Mouse (Mus musculus) heart, adult 8-10 months (tissue): ENCODE results near the gene Thsd7b. TPM values are rescaled to one million over a fixed set of nuclear protein-coding genes. Genes with fewer than 3 reads are reported as not detected.

Experiments
- DNase-seq: peaks from one replicate; pipeline ENCODE4 v3.0.0; 2022; ENCODE audit warnings: low spot score
- total RNA-seq, 4 experiments: library from RNA; stranded (reverse); gene quantifications; 2 replicates each; pipeline ENCODE4 v1.2.4; 2022

The Thsd7b gene
- total RNA-seq, result under 1 TPM in 3 of 4 experiments, not detected in 1; 0.11 to 0.19 (median 0.13) TPM

DNA sequence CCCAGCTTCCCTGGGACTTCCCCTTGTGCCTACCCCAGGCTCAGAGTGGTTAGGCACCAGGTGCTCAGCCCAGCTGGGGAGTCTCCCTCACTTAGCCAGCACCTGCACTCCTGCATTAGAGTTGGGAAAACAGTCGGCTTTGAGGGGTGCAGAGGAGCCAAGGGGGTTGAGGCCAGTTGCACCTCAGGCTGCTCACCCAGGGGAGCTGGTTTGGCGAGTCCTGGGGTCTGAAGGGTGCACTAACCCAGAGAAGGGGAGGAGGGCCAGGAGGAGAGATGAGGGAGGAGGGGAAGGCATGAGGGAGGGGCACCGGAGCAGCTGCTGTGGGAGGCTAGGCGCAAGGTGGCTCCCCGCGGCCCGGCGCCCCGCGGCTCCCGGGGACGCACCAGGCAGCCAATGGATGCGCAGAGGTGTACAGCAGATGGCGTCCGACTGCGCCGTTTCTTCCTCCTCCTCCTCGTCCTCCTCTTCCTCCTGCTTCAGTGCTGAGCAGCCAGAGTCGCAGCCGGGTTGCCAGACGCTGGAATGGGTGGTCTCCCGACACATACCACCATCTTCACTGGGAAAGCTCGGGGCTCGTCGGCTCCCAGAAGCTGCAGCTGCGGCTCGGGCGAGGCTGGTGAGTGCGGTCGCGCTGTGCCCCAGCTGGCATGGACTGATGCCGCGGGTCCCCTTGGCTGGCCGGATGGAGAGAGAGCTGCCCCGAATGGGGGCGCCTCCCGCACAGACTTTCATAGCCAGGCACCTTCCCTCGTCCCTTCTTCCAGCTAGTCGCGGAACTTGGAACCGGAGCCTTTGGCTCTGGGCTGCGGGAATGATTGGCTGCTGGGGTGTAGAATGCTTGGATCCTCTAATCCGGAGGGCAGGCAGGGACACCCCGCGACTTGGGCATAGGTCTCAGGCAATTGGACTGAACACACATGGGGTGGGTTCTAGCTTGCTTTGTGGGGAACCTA, at the start of gene Thsd7b:
TSS of gene Thsd7b (plus strand) at position 321 of the 956 bp plus-strand sequence.
- DNase-seq, result no peak

DNA sequence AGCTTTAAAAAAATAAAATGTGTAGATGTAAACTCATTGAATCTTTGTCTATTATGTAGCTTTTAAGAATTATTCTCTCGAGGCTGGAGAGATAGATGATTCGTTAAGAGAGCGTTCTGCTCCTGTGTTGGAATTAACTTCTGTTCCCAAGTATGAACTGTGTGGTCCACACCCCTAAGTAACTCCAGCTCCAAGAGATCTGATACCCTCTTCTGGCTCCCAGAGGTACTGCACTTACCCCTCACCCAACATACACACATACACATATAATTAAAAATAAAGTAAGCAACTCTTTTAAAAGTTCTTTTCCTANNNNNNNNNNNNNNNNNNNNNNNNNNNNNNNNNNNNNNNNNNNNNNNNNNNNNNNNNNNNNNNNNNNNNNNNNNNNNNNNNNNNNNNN, 28.8 kb upstream of the Thsd7b start:
- DNase-seq, result no peak

DNA sequence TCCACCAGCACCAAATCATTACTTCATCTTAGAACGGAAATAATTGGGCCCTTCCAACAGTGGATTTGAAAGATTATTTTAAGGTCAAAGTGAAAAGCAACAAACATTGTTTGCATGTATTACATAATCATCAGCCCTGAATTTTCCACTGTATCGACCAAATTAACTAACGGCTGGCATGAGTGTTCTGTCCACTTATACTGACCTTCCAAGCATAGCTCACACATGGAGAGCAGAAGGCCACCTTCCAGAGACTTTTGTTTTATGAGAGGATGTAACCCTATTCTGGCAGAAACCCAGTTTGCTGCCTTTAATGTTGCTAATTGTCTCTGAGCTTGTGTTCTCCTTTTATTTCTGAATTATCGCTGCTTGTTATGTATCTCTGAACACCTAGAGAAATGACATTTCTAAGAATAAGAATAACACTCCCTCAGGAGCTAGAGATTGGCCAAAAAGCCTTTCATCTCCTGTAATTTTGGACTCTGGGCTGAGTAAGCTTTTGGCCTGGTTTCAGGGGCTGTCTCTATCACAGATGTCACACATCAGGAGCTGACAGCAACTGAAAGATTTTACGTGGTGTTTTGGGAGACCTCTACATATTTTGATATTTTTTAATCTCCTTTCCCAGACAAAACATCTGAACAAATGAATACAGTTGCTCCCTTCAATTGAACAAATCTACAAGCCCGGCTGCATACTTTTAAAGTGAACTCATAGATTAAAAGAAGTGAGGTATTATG, 22.2 kb upstream of the Thsd7b start:
- DNase-seq, result peak; percentile 29

DNA sequence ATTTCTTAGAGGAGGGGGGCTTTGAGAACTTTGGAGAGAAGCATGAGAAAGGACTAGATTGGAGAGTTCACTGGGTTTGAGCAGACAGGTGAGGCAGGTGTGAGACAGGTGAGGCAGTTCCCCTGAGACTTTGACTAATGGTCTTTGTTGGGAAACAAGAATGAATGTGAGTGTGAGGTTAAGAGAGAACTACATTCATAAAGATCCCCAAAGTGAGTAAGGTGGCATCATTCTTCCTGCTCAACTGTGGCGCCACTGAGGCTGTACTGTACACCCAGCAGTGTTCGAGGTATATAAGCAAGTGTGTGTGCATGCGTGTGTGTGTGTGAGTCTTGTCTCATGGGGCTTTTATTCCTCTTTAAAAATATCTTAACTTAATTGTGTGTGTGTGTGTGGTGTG, 6.4 kb upstream of the Thsd7b start:
- no peak for DNase-seq

DNA sequence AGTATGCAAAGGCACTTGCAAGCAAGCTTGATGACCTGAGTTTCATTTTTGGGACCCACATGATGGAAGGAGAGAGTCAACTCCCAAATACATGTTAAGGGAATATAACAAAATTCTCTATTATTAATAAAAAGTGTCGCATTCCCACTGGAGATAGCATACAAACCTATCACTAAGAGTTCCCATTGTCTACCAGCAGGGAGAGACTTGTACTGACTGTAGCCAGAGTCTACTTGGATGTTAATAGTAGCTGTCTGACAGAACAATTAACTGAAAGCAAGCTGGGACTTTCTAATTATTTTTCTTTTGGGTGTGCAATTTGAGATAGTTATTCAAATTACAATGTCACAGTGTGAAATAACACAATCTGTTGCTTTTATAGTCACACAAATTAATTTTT, 31.1 kb downstream of the Thsd7b start:
- no peak for DNase-seq

DNA sequence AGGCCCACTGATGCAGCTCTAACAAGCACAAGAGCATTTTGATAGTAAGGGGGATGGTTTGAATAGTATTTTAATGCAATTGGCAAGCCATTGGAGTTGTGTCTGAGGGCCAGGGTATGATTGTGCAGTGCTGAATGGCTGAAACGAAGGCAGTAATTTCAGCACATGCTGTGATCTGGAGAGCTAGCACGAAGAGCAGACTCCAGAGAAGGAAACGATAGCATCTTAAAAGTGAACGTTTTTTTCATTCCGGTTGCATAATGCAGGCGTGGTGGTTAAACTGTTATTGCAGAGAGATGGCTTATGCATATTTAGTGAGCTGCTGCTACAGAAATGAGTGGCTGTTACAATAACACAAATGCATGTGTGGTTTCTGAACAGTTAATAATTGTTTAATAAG, 51.3 kb downstream of the Thsd7b start:
- no peak for DNase-seq

DNA sequence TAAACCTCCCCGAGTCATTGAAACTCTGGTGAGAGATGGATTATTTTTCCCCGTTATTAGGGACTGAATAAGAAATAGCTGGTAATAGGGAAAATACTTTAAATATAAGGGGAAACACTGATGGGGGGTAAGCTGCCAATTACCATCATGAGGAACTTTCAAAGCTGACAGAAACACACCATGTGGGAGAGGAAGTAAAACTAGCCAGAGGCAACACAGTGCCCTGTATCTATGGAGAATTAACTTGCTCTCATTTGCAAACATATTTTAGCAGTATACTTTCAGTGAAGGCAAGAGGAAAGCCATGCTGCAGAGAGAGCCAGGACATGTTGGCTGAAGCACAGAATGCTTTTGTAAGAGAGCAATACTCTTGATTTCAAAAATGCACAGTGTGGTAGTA, 51.7 kb downstream of the Thsd7b start:
- no peak for DNase-seq

DNA sequence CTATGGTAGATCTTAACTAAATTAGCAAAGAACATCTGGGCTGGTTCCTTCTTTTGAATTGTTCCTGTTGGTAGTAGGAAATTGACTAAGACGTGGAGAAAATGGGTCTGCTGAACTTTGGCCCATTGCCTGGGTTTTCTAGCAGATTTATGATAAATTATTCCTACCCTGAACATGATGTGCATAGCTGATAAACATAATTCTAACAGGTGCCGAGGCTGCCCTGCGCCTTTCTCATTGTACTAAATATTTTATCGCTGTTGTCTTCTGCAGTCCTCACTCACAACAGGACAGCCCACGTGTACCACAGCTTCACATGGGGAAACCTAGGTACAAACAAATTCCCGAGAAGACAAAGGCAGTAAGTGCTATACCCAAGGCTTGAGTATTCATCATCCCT, 83.5 kb downstream of the Thsd7b start:
- DNase-seq, result no peak

DNA sequence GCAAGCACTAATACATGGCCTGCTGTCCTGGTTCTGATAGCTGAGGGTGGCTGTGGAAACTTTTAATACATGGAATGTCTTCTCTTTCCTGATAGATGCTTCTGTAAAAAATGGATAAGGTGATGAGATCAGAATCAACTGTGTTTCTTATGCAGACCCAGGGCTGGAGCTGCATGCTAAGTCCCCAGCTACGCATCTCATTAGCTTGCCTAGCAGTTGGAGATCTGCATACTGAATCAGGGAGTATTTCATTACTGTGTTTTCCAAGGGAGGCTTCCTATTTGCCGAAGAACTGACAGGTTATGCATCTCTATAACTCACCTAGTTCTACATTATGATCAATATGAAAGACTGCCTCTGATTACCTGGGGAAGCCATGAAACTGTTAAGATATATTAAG, 84.3 kb downstream of the Thsd7b start:
- no peak for DNase-seq

DNA sequence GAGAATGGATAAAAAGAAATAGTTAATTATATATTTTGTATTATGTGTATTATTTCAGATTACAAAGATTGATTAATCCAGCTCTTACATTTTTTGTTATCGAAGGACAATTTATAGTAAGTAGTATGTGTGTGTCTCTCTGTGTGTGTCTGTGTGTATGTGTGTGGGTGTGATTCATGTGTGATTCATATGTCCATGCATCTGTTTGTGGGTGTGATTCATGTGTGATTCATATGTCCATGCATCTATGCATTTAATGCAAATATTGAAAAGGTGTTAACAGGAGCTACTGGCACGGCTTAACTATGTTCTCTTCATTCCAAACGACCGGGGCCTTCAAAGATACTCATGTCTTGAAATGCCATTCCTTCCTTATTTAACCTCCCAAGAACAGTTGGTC, 90.3 kb downstream of the Thsd7b start:
- DNase-seq, result no peak

DNA sequence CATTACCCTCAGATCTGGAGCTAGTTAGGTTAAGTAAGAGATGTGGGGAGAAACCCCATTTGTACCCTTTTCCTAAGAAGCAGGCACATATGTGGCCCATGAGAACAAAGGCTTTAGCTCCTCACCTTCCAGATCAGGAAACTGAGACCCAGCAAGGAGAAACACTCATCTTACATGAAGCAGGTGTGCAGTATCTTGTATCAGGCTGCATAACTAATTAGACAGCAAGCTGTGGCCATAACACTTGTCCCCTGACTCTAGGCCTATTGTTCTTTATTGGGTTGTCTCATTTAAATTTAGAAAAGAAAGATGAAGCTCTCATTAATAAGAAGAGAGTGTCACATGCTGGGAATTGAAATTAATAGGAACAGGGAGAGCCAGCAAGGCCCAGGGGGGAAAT, 91.7 kb downstream of the Thsd7b start:
- no peak for DNase-seq

DNA sequence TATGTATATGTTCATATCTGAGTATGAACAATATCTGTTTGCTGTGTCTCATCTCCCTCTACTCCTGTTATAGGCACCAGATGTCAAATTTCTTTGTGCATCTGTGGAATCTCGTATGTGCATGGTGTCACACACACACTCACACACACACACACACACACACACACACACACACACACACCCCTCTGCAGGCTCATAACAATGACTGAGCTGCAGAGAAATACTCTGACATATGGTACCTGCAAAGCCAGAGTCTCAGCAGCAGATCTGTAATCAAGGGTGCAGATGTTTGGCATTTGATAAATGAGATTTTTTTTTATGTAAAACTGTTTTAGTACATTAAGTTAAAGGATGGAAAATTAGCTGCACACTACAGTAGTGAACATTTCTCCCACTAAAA, 92.5 kb downstream of the Thsd7b start:
- no peak for DNase-seq

DNA sequence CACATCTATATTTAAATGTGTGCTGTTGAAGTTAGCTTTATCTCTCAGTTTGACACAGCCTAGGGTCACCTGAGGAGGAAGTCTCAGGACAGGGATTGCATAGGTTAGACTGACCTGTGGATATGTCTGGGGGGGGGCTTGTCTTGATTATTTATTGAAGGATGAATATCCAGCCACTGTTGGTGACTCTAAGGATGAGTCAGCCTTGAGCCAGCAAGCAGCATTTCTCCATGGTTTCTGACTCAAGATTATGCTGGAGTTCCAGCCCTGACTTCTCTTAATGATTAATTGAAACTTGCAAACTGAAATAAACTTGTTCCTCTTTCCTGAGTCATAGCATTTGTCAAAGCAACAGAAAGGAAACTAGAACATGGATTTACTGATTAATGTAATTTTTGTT, 113.4 kb downstream of the Thsd7b start:
- DNase-seq, result no peak

DNA sequence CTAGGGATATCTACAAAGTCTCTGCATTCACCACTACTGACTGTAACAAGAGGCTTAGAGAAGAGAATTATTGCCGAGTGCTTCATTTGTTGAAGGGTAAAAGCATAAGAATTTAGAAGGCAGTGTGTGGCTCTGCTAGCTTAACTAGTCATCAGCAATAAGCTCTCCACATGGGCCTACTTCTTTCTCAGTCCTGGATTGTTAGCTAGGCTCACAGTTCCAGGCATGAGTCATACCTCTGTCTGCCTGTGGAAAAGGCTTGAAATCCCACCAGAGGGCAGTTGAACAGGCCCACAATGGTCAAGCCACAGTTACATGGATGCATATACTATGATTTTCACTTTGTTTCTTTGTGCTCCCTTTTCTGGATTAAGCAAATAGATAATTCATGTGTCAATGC, 138.5 kb downstream of the Thsd7b start:
- DNase-seq, result no peak

DNA sequence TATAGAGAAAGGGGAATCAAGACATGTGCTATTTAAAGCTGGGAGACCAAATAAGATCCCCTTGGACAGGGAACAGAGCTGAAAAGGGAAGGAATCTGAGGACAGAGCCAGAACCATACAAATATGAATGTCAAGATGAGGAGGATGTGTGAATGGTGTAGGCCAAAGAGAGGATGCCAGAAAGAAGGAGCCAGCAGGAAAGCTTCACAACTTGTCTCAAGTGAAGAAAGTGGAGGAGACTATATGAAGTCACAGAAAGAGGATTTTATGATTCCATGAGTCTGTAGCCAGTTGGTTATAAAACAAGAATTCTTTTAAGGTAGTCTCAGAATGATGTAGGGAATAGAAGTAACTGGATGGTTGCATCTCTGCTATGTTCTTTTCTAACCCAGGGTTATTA, 148.5 kb downstream of the Thsd7b start:
- DNase-seq, result no peak

DNA sequence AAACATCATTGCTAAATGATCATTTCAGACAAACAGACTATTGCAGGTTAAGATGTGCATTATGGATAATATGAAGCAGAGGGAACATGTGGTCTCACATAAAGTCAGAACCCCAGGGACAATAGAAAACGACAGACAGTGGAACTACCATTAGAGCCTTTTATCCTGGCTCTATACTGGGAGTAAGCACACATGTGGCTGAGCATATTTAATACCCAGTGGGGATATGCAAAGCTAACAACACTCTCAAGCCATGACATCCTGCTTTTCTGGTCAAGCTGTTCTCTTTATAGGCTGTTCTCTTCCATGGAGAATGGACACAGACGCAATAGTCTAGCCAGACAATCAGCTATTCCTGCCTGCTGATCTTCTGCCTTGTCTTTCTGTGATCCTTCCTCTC, 191.3 kb downstream of the Thsd7b start:
- no peak for DNase-seq

DNA sequence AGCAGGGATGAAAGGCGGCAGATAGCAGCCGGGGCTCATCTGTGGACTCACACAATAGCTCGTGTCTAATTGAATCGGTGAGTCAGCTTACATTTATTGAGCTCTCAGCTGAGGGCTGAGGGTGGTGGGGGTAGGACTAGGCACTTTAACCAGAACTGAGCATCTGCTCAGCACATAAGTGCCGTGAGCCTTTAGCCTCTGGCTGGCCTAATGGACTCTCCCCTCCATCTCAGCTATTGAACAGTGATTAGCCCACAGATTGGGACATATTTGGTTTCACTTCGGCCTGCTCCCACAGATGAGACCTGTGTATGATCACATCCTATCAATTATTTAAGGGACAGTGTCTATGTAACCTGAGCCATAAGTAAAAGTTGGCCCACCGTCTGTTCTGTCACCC, 200.4 kb downstream of the Thsd7b start:
- DNase-seq, result no peak

DNA sequence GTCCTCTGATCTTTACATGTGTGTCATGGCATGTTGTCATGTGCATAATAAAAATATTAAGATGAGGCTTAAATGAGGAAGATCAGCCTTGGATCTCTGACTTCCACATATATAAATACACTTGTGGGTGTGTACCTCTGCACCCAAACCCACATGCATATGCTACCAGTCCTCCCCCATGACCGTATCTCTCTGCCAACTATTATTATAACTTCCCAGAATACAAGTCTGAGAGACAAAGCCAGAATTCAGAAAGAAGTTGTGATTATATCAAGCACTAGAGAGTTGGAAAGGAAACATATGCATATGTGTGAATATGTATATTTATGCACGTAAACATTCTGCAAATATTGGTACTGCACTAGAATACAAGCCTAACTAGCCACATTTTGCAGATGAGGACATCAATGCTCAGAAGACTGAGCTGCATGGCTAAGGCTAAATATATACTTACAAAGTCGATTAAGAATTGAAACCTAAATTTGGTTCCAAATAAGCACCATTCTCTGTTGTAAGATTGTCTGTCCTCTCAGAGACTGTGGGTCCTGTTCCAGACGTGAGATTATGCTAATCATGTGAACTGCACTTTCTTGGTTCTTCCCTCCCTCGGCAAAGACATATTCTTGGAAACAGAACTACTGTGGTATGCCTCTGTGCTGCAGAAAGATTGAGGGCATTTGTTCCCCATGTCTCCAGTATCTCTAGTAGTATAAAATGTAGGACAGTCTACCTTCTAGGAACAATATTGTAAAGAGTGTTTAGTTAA, 211.3 kb downstream of the Thsd7b start:
- no peak for DNase-seq

DNA sequence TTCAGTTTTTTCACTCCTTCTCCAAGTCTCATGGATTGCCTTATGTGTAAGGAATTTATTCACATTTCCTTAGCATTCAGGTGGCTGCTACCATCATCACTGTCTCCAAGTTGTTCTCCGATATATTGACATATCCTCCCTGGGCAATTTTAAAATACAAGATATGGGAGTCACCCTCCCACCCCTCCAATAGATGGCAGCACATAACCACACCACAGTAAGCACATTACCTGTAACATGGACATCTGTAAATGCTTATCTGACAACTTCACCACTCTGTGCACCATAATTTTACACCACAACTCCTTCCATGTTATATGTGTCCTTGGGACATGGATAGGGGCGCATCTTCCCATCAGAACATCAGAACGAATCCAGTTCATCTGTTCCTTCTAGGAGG, 218.0 kb downstream of the Thsd7b start:
- no peak for DNase-seq

DNA sequence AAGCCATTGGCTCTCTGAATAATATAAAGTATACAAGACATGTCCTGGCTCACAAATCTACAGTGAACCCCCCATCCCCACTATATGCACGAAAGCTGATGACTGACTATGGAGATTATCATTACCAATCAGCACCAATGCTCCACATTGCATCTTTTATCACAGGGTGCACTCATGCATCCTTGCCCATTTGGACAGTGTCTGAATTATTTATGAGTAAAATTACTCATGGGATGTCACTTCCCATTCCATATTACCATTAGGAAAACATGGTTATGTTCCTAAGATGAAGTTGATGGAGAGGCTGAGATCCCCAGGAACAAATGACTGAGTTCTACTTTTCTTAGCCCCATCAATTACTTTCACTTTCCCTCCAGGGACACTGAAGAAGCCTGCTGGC, 220.8 kb downstream of the Thsd7b start:
- no peak for DNase-seq

DNA sequence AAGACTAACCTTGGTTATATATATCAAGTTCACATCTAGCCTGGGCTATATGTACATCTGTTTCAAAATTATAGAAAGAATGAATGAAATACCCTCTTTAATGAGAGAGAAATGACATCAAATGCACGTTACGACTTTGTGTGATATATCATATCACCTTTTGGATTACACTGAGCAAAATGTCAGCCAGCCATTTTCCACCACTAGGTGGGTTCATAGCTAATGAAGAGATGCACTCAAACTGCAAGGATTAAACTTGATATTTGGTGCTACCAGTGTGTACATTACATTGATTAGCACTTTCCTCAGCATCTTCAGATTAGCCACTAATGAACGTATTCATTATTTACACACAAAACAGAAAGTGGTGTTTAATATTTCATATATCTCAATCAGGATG, 228.6 kb downstream of the Thsd7b start:
- DNase-seq, result no peak

DNA sequence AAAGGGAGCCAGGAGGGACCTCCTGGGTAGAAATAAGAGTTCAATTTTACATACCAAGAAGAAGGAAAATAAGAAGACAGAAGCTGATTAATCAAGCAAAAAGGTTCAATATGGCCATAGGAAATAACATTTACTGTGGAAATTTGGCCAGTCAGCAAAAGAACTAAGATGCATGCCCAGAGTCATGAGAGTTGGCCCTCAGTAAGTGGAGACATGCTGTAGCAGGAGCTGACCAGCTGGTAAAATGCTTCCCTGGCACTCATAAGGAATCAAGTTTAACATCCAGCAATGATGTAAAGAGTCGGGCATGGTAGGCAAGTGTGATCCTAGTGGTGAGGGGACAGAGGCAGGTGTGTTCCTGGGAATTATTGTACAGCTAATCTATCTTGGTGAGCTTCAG, 243.3 kb downstream of the Thsd7b start:
- DNase-seq, result no peak
